Mouse (Mus musculus) cerebellum, postnatal 10 days (tissue): ENCODE results near the gene C1qtnf5.

Experiments
- DNase-seq, 2 experiments: peaks; one replicate each; pipeline ENCODE4 v3.0.0; 2021; ENCODE audit warnings: mixed read lengths in 2 of 2

The C1qtnf5 gene

DNA sequence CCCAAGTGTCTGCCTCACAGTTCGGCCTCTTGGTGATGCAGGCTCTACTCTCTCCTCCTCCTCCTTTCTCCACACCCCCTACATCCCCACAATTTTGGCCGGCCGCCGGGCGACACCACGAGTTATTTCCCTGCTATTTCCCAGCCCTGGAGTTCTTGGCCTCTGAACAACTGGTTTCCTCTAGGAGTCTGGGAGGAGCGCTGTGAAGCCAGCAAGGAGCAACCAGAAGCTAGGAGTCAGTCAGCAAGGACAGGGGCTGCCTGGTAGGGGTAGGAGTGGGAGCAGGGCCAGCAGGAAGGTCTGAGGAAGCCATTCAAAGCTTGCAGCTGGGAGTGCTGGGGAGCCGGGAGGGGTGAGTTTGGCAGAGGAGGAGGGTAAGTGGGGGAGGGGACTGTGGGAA, at the start of gene C1qtnf5:
Gene C1qtnf5, plus strand, starts transcription at position 136 of the 400 bp plus-strand sequence.
- peak; percentile 78 to 85 for DNase-seq

GRCm38 (mm10) chr9:44058606-44059005, 48.4 kb upstream of the C1qtnf5 start:
- no peak for DNase-seq

DNA sequence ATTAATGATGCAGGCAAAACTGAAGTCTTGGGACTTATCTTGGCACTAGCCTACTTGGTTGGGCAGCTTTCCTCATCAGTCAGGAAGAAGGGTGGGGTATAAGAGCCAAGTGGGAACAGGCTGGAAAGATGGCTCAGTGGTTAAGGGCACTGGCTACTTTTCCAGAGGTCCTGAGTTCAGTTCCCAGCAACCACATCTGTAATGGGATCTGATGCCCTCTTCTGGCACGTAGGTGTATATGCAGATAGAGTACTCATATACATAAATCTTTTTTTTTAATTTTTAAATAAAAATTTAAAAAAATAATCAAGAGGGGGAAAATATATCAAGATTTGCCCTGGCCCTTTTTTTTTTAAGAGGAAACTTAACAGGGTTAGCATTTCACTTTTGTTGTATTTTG, 41.9 kb upstream of the C1qtnf5 start:
- no peak for DNase-seq

DNA sequence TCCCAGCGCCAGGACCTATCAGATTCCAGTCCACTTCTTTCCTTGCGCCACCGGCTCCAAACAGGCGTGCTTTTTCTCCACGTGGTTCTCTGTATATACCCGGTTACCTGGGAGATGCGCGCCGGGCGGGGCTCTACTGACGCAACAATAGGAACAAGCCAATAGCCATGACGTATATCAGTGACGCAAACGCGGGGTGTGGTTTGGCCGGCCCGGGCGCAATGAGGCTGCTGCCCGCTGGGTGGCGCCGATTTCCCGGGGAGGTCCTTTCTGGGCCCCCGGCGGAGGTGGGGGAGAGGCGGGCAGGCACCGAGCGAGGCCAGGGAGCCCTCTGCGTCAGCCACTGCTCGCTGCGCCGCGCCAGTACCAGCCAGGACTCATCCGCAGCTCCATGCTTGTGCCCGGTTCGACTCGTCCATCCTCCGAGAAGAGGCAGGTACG, 40.2 kb upstream of the C1qtnf5 start, which contains the start of gene Usp2:
Gene Usp2, plus strand, starts transcription at position 237 of the 441 bp plus-strand sequence.
- DNase-seq, result peak; percentile 99 to 100

GRCm38 (mm10) chr9:44067241-44067959, 39.6 kb upstream of the C1qtnf5 start:
- DNase-seq, result no peak

GRCm38 (mm10) chr9:44067960-44068330, 39.1 kb upstream of the C1qtnf5 start:
- no peak for DNase-seq

GRCm38 (mm10) chr9:44069252-44069651, 37.8 kb upstream of the C1qtnf5 start:
- no peak for DNase-seq

DNA sequence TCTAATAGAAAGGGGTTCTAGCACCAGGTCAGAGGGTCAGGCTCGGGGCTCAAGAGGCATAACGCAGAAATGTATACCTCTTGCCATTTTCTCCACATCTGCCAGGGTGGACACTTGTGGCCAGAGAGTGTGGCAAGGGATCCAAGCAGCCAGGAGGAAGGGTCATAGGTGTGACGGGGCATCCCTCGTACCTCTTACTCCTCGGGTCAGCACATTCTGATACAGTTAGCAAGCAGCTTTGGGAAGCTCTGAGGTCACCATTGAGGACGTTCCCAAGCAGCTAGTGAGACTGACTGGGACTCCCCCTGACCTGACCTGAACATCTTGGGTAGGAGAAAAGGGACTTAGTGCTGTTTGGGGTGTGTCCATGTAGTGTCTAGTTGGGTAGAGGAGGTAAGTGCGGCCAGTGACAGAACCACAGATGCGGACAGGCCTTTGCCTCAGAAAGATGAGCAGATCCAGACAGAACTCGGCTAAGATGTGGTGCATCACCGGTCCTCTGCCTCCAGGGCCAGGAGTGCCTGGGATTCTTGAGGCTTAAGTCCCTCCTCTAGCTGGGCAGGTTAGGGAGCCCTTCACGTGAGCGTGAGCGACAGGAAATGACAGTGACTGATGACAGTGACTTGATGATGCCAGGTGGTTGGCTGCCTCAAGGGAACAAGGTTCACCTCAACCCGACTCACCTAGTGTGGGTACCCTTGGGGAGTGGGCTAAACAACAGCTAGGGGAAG, 36.8 kb upstream of the C1qtnf5 start:
- DNase-seq, result no peak

DNA sequence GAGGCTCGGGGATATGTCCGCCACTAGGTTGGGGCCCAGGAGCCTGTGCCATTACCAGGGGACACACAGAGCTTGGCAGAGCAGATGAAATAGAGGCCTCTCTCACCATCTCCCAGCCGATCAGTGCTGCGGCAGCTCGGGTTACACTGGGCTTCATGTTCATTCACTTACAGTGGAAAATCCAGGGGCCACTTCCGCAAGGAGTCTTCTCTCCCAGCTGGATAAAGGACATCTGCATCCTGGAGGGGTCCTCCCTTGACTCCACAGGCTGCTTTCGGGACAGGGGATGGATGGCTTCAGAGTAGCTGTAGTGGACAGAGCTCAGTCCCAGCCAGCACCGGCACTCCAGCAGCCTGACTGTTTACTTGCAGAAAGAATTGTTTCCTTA, 36.2 kb upstream of the C1qtnf5 start:
- no peak for DNase-seq

- peak in 1 of 2 experiments; percentile 54 for DNase-seq
These were observed 35.0 kb upstream of the C1qtnf5 start for GRCm38 (mm10) chr9:44071914-44072598.

- DNase-seq, result peak in 1 of 2 experiments; percentile 38
These were observed 34.5 kb upstream of the C1qtnf5 start for GRCm38 (mm10) chr9:44072599-44072915.

GRCm38 (mm10) chr9:44073115-44073514, 33.9 kb upstream of the C1qtnf5 start:
- DNase-seq, result peak; percentile 64 to 76

GRCm38 (mm10) chr9:44074395-44075275, 32.4 kb upstream of the C1qtnf5 start:
- peak; percentile 56 to 66 for DNase-seq

DNA sequence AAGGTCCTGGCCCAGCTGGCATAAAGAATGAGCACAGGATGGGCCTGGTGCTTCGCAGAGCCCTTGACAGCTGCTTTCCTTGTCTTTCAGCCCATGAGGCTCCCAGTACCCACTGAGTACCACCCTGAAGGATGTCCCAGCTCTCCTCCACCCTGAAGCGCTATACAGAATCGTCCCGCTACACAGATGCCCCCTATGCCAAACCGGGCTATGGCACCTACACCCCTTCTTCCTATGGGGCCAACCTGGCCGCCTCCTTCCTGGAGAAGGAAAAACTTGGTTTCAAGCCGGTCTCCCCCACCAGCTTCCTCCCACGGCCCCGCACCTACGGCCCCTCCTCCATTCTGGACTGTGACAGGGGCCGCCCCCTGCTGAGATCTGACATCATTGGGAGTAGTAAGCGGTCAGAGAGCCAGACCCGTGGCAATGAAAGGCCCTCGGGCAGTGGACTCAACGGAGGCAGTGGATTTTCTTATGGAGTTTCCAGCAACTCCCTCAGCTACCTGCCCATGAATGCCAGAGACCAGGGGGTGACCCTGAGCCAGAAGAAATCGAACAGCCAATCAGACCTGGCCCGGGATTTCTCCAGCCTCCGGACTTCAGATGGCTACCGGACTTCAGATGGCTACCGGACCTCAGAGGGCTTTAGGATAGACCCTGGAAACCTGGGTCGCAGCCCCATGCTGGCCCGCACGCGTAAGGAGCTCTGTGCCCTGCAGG, 31.6 kb upstream of the C1qtnf5 start:
- DNase-seq, result peak; percentile 49 to 53

DNA sequence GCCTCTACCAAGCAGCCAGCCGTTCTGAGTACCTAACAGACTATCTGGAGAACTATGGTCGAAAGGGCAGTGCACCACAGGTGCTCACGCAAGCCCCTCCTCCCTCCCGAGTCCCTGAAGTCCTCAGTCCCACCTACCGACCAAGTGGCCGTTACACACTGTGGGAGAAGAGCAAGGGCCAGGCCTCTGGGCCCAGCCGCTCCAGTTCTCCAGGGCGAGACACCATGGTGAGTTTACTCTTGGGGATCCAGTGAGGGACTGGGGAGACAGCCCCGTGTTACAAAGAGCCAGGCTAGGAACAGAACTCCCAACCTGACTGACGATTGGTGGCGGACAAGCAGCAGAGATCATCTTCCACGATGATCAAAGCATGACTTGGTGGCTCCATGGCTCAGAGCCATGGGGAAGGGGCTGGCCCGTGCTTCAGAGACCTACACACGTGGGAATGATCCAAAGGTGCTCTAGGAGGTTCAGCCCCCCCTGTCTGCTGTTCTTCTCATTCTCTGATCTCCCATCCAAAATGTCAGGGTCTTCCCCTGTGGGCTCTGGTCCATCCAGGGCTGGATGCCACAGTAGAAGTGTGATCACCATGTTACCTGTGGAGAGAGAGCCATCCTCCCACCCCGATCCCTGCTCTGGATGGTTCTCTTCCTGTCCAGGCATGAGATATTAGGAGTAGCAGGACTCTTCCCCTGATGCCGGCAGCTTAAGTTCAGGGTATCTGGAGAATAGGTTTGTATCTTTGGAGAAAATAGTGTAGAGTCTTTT, 30.9 kb upstream of the C1qtnf5 start:
- no peak for DNase-seq

- DNase-seq, result peak; percentile 83 to 86
These were observed 30.3 kb upstream of the C1qtnf5 start for GRCm38 (mm10) chr9:44076764-44077120.

DNA sequence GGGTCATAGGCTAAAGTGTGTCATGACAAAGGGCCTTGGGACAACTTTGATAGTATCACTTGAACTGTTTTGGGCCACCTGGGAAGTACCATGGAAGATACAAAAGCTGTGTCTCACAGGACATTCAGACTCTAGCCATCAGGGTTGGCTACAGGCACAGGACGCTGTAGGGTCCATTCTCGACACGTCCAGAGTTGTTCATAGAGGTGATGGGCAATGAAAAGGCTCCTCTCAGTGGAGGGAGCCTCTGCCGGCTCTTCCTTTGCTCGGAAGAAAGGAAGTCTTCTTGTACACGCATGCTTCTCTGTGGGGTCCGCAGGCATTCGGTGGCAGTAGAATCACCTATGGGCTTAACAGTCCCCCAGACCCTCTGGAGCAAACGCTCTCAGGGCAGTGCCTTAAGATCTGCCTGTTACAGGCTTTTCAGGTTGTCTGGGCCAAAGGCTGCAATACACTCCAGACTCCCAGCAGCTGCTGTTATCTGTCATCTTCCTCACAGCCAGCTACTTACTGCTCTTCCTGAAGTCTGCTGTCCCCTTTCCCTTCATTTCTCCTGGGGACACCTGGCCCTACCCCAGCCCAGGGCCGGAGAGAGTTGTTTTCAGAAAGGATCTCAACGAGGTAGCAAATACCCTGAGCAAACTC, 29.7 kb upstream of the C1qtnf5 start:
- no peak for DNase-seq

DNA sequence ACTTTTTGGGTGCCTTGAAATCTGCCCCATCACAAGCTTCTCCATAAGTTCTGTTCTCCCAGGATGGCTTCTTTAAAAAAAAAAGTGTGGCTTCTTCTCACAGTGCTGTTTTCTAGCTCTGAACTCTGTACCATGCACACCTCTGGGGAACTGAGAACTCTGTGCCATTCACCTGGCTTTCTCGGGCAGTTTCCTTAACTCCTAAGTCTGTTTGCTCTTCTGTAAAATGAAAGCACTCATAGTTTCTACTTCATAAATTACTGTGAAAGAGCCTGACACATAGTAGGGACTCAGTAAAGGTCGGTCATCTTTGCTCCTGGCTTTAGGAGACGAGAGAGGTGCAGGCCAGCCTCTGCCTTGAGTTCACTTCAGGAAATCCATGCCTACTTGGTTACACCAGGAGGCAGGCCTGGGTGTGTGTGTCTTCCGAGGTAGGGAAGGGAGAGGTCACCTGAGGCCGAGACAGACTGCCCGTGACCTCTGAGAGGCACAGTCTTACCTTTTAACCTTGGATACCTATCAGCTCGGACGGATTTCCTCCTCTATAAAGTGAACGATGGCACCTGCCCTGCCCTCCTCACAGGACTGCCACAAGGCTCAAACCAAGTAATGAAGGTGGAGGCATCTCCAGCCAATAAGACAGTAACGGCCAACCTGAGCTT, 28.8 kb upstream of the C1qtnf5 start:
- DNase-seq, result no peak

DNA sequence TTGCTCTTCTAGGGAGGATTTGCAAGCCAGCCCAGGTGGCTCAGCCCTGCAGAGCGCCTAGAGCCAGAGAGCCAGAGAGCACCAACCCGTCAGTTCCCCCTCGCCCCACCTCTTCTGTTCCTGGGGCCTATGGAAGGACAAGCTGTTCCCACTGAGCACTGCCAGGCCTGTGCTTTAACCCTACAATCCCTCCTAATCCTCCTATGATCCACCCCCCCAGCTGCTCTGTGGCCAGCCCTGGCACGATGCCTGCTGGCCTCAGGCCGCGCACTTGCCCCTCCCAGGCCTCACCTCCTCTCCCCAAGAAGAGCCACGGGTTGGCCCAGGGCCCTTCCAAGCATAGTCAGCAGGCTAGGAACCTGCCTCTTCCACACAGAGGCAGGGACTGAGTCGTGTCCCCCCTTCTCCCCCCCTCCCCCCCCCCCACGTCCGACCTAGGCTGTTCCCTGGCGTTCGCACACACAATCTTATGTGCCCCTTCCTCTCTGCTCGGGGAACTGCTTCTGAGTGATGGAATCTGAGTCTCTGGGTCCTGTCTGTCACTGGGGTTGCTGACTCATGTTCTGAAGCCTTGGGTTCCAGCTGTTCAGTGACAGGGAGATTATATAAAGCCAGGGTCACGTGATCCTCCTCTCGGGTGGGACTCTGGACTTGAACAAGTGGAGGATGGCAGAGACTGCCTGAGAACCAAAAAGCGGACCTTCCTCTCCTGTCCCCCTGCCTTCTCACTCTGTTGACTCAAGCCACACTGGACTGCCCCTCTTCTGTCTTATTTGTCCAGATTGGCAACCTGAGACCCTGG, 27.9 kb upstream of the C1qtnf5 start:
- peak; percentile 91 to 95 for DNase-seq
